Mouse (Mus musculus): Measurements from ENCODE around the gene Crocc2. TPM values are rescaled to one million over a fixed set of nuclear protein-coding genes. Genes with fewer than 3 reads are reported as not detected.
A peak's percentile ranks its signal among the peaks of the same experiment; 100 is the strongest.

Crocc2 gene
- polyA plus RNA-seq (2015; fragmentation: Nextera tagmentation; extraction: Ambion mirVana): 0.19 and 0.38 TPM in 2 replicates

- Histone ChIP-seq H3K9me3 (no peaks in the 10 kb centered on the region), H3K4me3 (no peak within 1 kb of the TSS), H3K27me3 (0 out of 2 replicates have a peak, but pooled peaks cover 3% of the 10 kb centered on the region), H3K36me3 (no peaks in the 10 kb centered on the region), H3K4me1 (replicated peaks) (peaks cover 9% of the 10 kb centered on the region), H3K9ac (no peak within 1 kb of the TSS), H3K27ac (no peak within 1 kb of the TSS), H3K4me2 (no peak within 1 kb of the TSS)
- ATAC-seq (ENCODE audit: low FRiP score): no peak
- 43% methylated on average over 10 of the region's 10 CpGs for WGBS
Measured at GRCm38 (mm10) chr1:93168295-93168775, at the start of gene Crocc2. Gene Crocc2 (plus strand): TSS chr1:93168725.

GRCm38 (mm10) chr1:93118816-93119215 is 49.7 kb upstream of the Crocc2 start:
- Histone ChIP-seq H3K4me3 (no peak overlapping the region), H3K4me2 (no peak overlapping the region), H3K27me3 (no peaks in the 10 kb centered on the region), H3K9me3 (no peaks in the 10 kb centered on the region), H3K4me1 (replicated peaks) (peaks cover 12% of the 10 kb centered on the region), H3K36me3 (no peaks in the 10 kb centered on the region), H3K27ac (no peak overlapping the region), H3K9ac (no peak overlapping the region)
- 37% methylated on average over 4 of the region's 4 CpGs for WGBS
- no peak for ATAC-seq (ENCODE audit: low FRiP score)

GRCm38 (mm10) chr1:93123179-93123854 is 45.2 kb upstream of the Crocc2 start:
- H3K27me3 ChIP-seq: no peaks in the 10 kb centered on the region
- no peak overlapping the region for H3K4me3 ChIP-seq
- no peaks in the 10 kb centered on the region for H3K4me1 ChIP-seq (replicated peaks)
- WGBS: 83% methylated on average over 11 of the region's 11 CpGs
- no peaks in the 10 kb centered on the region for H3K9me3 ChIP-seq
- H3K9ac ChIP-seq: no peak overlapping the region
- no peak overlapping the region for H3K27ac ChIP-seq
- ATAC-seq (ENCODE audit: low FRiP score): no peak
- H3K4me2 ChIP-seq: no peak overlapping the region
- H3K36me3 ChIP-seq: no peaks in the 10 kb centered on the region

GRCm38 (mm10) chr1:93124066-93124465 is 44.5 kb upstream of the Crocc2 start:
- 81% methylated on average over 8 of the region's 8 CpGs for WGBS
- H3K4me2 ChIP-seq: no peak overlapping the region
- H3K27me3 ChIP-seq: no peaks in the 10 kb centered on the region
- H3K4me1 ChIP-seq (replicated peaks): no peaks in the 10 kb centered on the region
- no peak overlapping the region for H3K9ac ChIP-seq
- no peak for ATAC-seq (ENCODE audit: low FRiP score)
- H3K27ac ChIP-seq: no peak overlapping the region
- no peaks in the 10 kb centered on the region for H3K9me3 ChIP-seq
- no peaks in the 10 kb centered on the region for H3K36me3 ChIP-seq
- no peak overlapping the region for H3K4me3 ChIP-seq

- no peaks in the 10 kb centered on the region for H3K27me3 ChIP-seq
- H3K4me1 ChIP-seq (replicated peaks): no peaks in the 10 kb centered on the region
- H3K9me3 ChIP-seq: no peaks in the 10 kb centered on the region
- no peak overlapping the region for H3K4me3 ChIP-seq
- H3K36me3 ChIP-seq: no peaks in the 10 kb centered on the region
- H3K4me2 ChIP-seq: no peak overlapping the region
- no peak for ATAC-seq (ENCODE audit: low FRiP score)
- no peak overlapping the region for H3K9ac ChIP-seq
- H3K27ac ChIP-seq: no peak overlapping the region
- WGBS: 70% methylated on average over 5 of the region's 5 CpGs
Measured at GRCm38 (mm10) chr1:93125256-93125655, 43.3 kb upstream of the Crocc2 start.

GRCm38 (mm10) chr1:93128209-93128608 is 40.3 kb upstream of the Crocc2 start:
- Histone ChIP-seq H3K9me3 (no peaks in the 10 kb centered on the region), H3K4me3 (no peak overlapping the region), H3K9ac (no peak overlapping the region), H3K36me3 (no peaks in the 10 kb centered on the region), H3K4me1 (replicated peaks) (no peaks in the 10 kb centered on the region), H3K4me2 (no peak overlapping the region), H3K27ac (no peak overlapping the region), H3K27me3 (no peaks in the 10 kb centered on the region)
- ATAC-seq (ENCODE audit: low FRiP score): no peak
- WGBS: 83% methylated on average over 8 of the region's 8 CpGs

- WGBS: 33% methylated on average over 6 of the region's 6 CpGs
- Histone ChIP-seq H3K4me3 (no peak overlapping the region), H3K9ac (no peak overlapping the region), H3K9me3 (no peaks in the 10 kb centered on the region), H3K4me1 (replicated peaks) (no peaks in the 10 kb centered on the region), H3K27me3 (no peaks in the 10 kb centered on the region), H3K27ac (no peak overlapping the region), H3K36me3 (no peaks in the 10 kb centered on the region), H3K4me2 (no peak overlapping the region)
- peak; percentile 43; the same call in 1 of the 2 replicates for ATAC-seq (ENCODE audit: low FRiP score)
Measured at GRCm38 (mm10) chr1:93128710-93129349, 39.7 kb upstream of the Crocc2 start.

- no peaks in the 10 kb centered on the region for H3K9me3 ChIP-seq
- H3K27ac ChIP-seq: no peak overlapping the region
- no peak for ATAC-seq (ENCODE audit: low FRiP score)
- WGBS: 72% methylated on average over 10 of the region's 10 CpGs
- no peak overlapping the region for H3K9ac ChIP-seq
- no peaks in the 10 kb centered on the region for H3K27me3 ChIP-seq
- no peaks in the 10 kb centered on the region for H3K4me1 ChIP-seq (replicated peaks)
- H3K36me3 ChIP-seq: no peaks in the 10 kb centered on the region
- H3K4me3 ChIP-seq: no peak overlapping the region
- H3K4me2 ChIP-seq: no peak overlapping the region
Measured at GRCm38 (mm10) chr1:93130242-93130983, 38.1 kb upstream of the Crocc2 start.

- H3K27me3 ChIP-seq: no peaks in the 10 kb centered on the region
- H3K9ac ChIP-seq: no peak overlapping the region
- WGBS: 69% methylated on average over 8 of the region's 8 CpGs
- H3K4me2 ChIP-seq: no peak overlapping the region
- no peak overlapping the region for H3K27ac ChIP-seq
- no peaks in the 10 kb centered on the region for H3K4me1 ChIP-seq (replicated peaks)
- H3K4me3 ChIP-seq: no peak overlapping the region
- H3K36me3 ChIP-seq: no peaks in the 10 kb centered on the region
- no peaks in the 10 kb centered on the region for H3K9me3 ChIP-seq
- no peak for ATAC-seq (ENCODE audit: low FRiP score)
Measured at GRCm38 (mm10) chr1:93132676-93133075, 35.8 kb upstream of the Crocc2 start.

GRCm38 (mm10) chr1:93135036-93135526 is 33.4 kb upstream of the Crocc2 start, which contains the start of gene Agxt:
Gene Agxt (plus strand): TSS chr1:93135240.
- H3K4me1 ChIP-seq (replicated peaks): no peaks in the 10 kb centered on the region
- H3K27ac ChIP-seq: no peak within 1 kb of the TSS
- no peaks in the 10 kb centered on the region for H3K36me3 ChIP-seq
- no peak for ATAC-seq (ENCODE audit: low FRiP score)
- no peaks in the 10 kb centered on the region for H3K27me3 ChIP-seq
- H3K9me3 ChIP-seq: no peaks in the 10 kb centered on the region
- WGBS: 83% methylated on average over 12 of the region's 12 CpGs
- no peak within 1 kb of the TSS for H3K4me3 ChIP-seq
- no peak within 1 kb of the TSS for H3K9ac ChIP-seq
- no peak within 1 kb of the TSS for H3K4me2 ChIP-seq

- Histone ChIP-seq H3K27me3 (no peaks in the 10 kb centered on the region), H3K9ac (no peak overlapping the region), H3K36me3 (no peaks in the 10 kb centered on the region), H3K4me3 (no peak overlapping the region), H3K9me3 (no peaks in the 10 kb centered on the region), H3K4me1 (replicated peaks) (no peaks in the 10 kb centered on the region), H3K4me2 (no peak overlapping the region), H3K27ac (no peak overlapping the region)
- ATAC-seq (ENCODE audit: low FRiP score): no peak
- WGBS: 85% methylated on average over 6 of the region's 6 CpGs
Measured at GRCm38 (mm10) chr1:93138534-93138933, 30.0 kb upstream of the Crocc2 start.

- Histone ChIP-seq H3K9ac (no peak overlapping the region), H3K27ac (no peak overlapping the region), H3K36me3 (no peaks in the 10 kb centered on the region), H3K4me1 (replicated peaks) (no peaks in the 10 kb centered on the region), H3K27me3 (no peaks in the 10 kb centered on the region), H3K4me2 (no peak overlapping the region), H3K9me3 (no peaks in the 10 kb centered on the region), H3K4me3 (no peak overlapping the region)
- ATAC-seq (ENCODE audit: low FRiP score): no peak
- WGBS: 83% methylated on average over 7 of the region's 7 CpGs
Measured at GRCm38 (mm10) chr1:93139713-93140112, 28.8 kb upstream of the Crocc2 start.

Measured in hindbrain, embryonic 13.5 days (tissue).